Mouse (Mus musculus) embryonic fibroblast, embryonic 13.5 days (primary cell): Measurements from ENCODE around the gene Eif4b.

Source experiments
- CTCF ChIP-seq: IDR thresholded peaks from 2 replicates; pipeline ENCODE4 v1.5.1; 2011; ENCODE audit warnings: mild to moderate bottlenecking, control low read depth, low read length, moderate library complexity, borderline replicate concordance; ENCODE audit not compliant: insufficient read depth
- POLR2A ChIP-seq: IDR thresholded peaks from 2 replicates; pipeline ENCODE4 v1.6.1; 2011; ENCODE audit warnings: low read depth, mild to moderate bottlenecking, control low read depth, low read length, moderate library complexity

GRCm38 (mm10) chr15:102112827-102113226 is 39.3 kb downstream of the Eif4b start:
- no peak for TF ChIP-seq CTCF
- no peak for TF ChIP-seq POLR2A
